Mouse (Mus musculus) brain, embryonic 14.5 days (tissue): ENCODE measurements around the gene Etl4.

ENCODE experiments used
- CTCF ChIP-seq: fragments of 200-500 bp; IDR thresholded peaks from 2 replicates; pipeline ENCODE4 v1.5.1; 2012; ENCODE audit warnings: inconsistent platforms, mild to moderate bottlenecking, moderate library complexity, borderline replicate concordance; ENCODE audit not compliant: insufficient read depth, insufficient read length; ENCODE audit errors: extremely low read depth
- POLR2A ChIP-seq: fragments of 200-500 bp; IDR thresholded peaks from 2 replicates; pipeline ENCODE4 v1.6.1; 2012; ENCODE audit warnings: mild to moderate bottlenecking, inconsistent platforms, borderline replicate concordance; ENCODE audit not compliant: poor library complexity, insufficient read depth, insufficient read length, severe bottlenecking; ENCODE audit errors: extremely low read depth

DNA sequence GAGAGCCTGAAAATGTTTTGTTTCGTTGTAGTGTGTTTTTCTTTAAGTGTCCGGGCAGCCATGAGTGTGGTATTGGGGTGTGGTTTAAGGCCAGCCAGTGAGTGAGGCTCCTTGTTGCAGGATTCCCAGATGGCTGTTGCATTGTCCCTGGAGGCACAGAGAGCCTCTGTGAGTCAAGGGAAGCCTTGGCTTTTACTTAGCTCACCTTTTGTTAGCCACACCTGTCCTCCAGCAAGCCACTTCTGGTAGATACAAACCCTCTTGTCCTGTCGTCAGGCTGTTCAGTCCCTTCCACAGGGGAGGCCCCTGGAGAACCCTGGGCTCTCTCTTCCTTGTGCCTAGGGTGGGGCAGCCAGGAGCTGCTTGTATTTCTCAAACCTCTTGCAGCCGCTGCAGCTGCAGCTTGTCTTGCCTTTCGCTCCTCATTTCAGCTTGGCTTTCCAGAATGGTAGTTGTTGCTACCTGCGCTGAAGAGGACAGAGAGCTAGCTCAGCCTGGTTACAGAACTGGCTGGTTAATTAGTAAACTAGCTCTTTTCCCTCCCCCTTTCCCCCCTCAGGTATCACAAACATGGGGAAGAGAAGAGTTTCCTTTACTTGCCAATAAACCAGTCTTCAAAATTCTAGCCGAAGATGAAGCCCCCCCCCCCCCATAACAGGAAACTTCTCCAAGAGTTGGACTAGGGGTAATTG is 826.9 kb downstream of the Etl4 start:
- TF ChIP-seq CTCF (no peak), POLR2A (no peak)
